ENCODE assay signal across 19 mouse cellular contexts in the genomic region with DNA sequence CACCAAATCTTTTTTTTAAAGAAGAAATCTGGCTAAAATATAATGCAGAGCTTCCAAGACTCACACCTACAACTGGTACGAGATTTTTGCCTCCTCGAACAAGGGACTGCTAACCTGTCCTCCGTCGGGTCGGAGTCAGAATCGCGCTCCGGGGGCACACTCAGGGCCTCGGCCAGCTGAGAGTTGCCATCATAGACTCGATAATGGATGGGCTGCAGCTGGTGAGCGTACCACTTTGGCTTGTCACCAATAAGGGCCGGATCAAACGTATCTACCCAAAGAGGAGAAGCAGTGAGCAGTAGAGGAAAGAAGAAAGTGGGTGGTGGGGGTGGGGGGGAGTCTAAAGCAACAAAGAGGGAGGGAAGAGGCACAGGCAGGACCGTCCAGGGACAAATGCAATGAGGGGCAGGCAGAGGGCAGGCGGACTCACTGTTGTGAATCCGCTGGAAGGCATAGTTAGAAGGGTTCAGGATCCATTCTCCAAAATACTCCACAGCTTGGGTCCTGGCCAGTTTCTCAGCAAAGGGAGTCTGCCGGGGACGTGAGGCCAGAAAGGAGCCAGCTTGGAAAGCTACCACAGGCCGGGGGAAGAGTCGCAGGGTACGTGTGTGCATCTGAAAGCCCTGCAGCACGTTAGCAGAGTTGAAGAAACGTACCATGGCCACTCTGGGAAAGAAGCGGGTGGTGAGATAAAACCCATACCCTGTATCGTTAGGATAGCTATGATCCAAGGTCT. TPM values are rescaled to one million over a fixed set of nuclear protein-coding genes. Genes with fewer than 3 reads are reported as not detected.
"Had no signal": no experiment of that assay in that cellular context is flagged by ENCODE, and none has a peak within 500 bp of the region (broad histone marks: within the 10 kb centered on the region; RNA-seq: fewer than 3 reads in every experiment).

No protein-coding gene starts in this region.

- H3K4me3 ChIP-seq: liver, embryonic 13.5 days; liver, embryonic 15.5 days; megakaryocyte, embryonic 14.5 days; midbrain, embryonic 13.5 days; midbrain, embryonic 15.5 days; neural tube, embryonic 12.5 days; stomach, embryonic 15.5 days had no signal

- H3K9me3 ChIP-seq: liver, embryonic 13.5 days; liver, embryonic 15.5 days; megakaryocyte, embryonic 14.5 days; midbrain, embryonic 13.5 days; midbrain, embryonic 15.5 days; neural tube, embryonic 12.5 days; stomach, embryonic 15.5 days had no signal

- DNase-seq: liver; liver, embryonic 13.5 days; liver, postnatal 0 days; right cerebral cortex, postnatal 14 days; thymus, adult 2 months; thymus, postnatal 25 days; thymus, postnatal 4 days had no signal

- H3K4me1 ChIP-seq: megakaryocyte, embryonic 14.5 days; midbrain, embryonic 13.5 days; midbrain, embryonic 15.5 days; neural tube, embryonic 12.5 days; stomach, embryonic 15.5 days had no signal

- H3K4me2 ChIP-seq: liver, embryonic 11.5 days; liver, embryonic 13.5 days; liver, embryonic 15.5 days; midbrain, embryonic 11.5 days; midbrain, embryonic 13.5 days; midbrain, embryonic 15.5 days; neural tube, embryonic 12.5 days; stomach, embryonic 15.5 days had no signal

- H3K9ac ChIP-seq: liver, embryonic 13.5 days; liver, embryonic 15.5 days; liver, postnatal 0 days; midbrain, embryonic 13.5 days; midbrain, embryonic 15.5 days; neural tube, embryonic 12.5 days; stomach, embryonic 15.5 days had no signal

- ATAC-seq: liver, postnatal 0 days; midbrain, embryonic 13.5 days; midbrain, embryonic 15.5 days had no signal

- H3K36me3 ChIP-seq: stomach, embryonic 15.5 days had no signal

- H3K27ac ChIP-seq: liver, embryonic 13.5 days; liver, embryonic 15.5 days; macrophage; midbrain, embryonic 13.5 days; midbrain, embryonic 15.5 days; neural tube, embryonic 12.5 days; stomach, embryonic 15.5 days; stomach, postnatal 0 days had no signal

- H3K27me3 ChIP-seq: liver, embryonic 13.5 days; liver, embryonic 15.5 days; megakaryocyte, embryonic 14.5 days; midbrain, embryonic 13.5 days; midbrain, embryonic 15.5 days; neural tube, embryonic 12.5 days; stomach, embryonic 15.5 days had no signal

RNA-seq across cellular contexts. Expression of a gene that starts 51.8 kb away (rescaled TPM):
- polyA plus RNA-seq: midbrain, embryonic 11.5 days; midbrain, embryonic 13.5 days; midbrain, postnatal 0 days; neural tube, embryonic 14.5 days had no signal
